Mouse (Mus musculus) spleen, adult 2 months (tissue): ENCODE measurements around the gene Foxj1. TPM values are rescaled to one million over a fixed set of nuclear protein-coding genes. Genes with fewer than 3 reads are reported as not detected.
"Not testable (repeated sequence)": the region's sequence is repeated elsewhere in the genome, so short reads cannot be mapped to it uniquely, and the experiment has no call there.

ENCODE experiments used
- DNase-seq, 2 experiments: peaks; one replicate each; pipeline versions ENCODE4 v3.0.0 to v3.0.0-alpha.2; 2012 to 2021; ENCODE audit warnings: low spot score in 2 of 2, low read depth in 1 of 2
- H3K27ac ChIP-seq: fragments of 200-500 bp; 2 replicates; pipeline ENCODE4 v1.5.1; 2012; ENCODE audit warnings: low read length, inconsistent platforms; ENCODE audit not compliant: insufficient read depth
- H3K27me3 ChIP-seq: fragments of 200-500 bp; 2 replicates; pipeline ENCODE4 v1.6.1; 2012; ENCODE audit warnings: mild to moderate bottlenecking, moderate library complexity, low read length, inconsistent platforms; ENCODE audit not compliant: control insufficient read depth, insufficient read depth
- H3K36me3 ChIP-seq: fragments of 200-500 bp; 2 replicates; pipeline ENCODE4 v1.6.1; 2012; ENCODE audit warnings: mild to moderate bottlenecking, low read length, inconsistent platforms; ENCODE audit not compliant: control insufficient read depth, insufficient read depth
- H3K4me1 ChIP-seq: fragments of 200-500 bp; 2 replicates; pipeline ENCODE4 v1.6.1; 2011; ENCODE audit warnings: inconsistent platforms; ENCODE audit not compliant: control insufficient read depth, insufficient read depth, insufficient read length
- H3K4me3 ChIP-seq: fragments of 200-500 bp; 2 replicates; pipeline ENCODE4 v1.5.1; 2011; ENCODE audit warnings: mild to moderate bottlenecking, inconsistent platforms; ENCODE audit not compliant: insufficient read depth, insufficient read length; ENCODE audit errors: extremely low read depth
- CTCF ChIP-seq: fragments of 200-500 bp; IDR thresholded peaks from 2 replicates; pipeline ENCODE4 v1.5.1; 2011; ENCODE audit warnings: mild to moderate bottlenecking, inconsistent platforms; ENCODE audit not compliant: insufficient read depth, insufficient read length, insufficient replicate concordance; ENCODE audit errors: extremely low read depth
- POLR2A ChIP-seq: fragments of 200-500 bp; IDR thresholded peaks from 2 replicates; pipeline ENCODE4 v1.6.1; 2011; ENCODE audit warnings: low read depth, low read length, inconsistent platforms
- WGBS: fragments of 180-500 bp; shearing (Covaris S2); methylation state at CpG from one replicate; pipeline ENCODE4 v1.1.7; 2018; 5-methylcytosine and 5-hydroxymethylcytosine counted together
- polyA plus RNA-seq: library from polyadenylated mRNA; depleted of rRNA; stranded (reverse); fragments of >200 nt; gene quantifications from 2 replicates; pipeline ENCODE4 v1.2.3, GENCODE M21; 2012; rRNA removed

Foxj1 gene
- 0.47 and 0.59 TPM in 2 replicates for polyA plus RNA-seq

GRCm38 (mm10) chr11:116335244-116336036 is at the start of gene Foxj1:
Gene Foxj1 (minus strand): TSS chr11:116335399.
- no peak within 1 kb of the TSS for H3K27ac ChIP-seq
- peak within 1 kb of the TSS; percentile 54 for H3K4me3 ChIP-seq
- peaks cover 9% of the 10 kb centered on the region for H3K27me3 ChIP-seq
- peaks cover 8% of the 10 kb centered on the region; the same call in 1 of the 2 replicates for H3K4me1 ChIP-seq
- peak; percentile 84 to 92 for DNase-seq
- TF ChIP-seq CTCF, result peak; percentile 55; the same call in 1 of the 2 replicates
- no peak for TF ChIP-seq POLR2A
- no peaks in the 10 kb centered on the region for H3K36me3 ChIP-seq
- WGBS, result under 1% methylated on average over 56 of the region's 61 CpGs

- no peak overlapping the region for H3K27ac ChIP-seq
- H3K36me3 ChIP-seq, result no peaks in the 10 kb centered on the region
- no peak for DNase-seq
- H3K27me3 ChIP-seq, result no peaks in the 10 kb centered on the region
- H3K4me1 ChIP-seq, result peaks cover 2% of the 10 kb centered on the region; the same call in 1 of the 2 replicates
- 94% methylated on average over 11 of the region's 11 CpGs for WGBS
- no peak overlapping the region for H3K4me3 ChIP-seq
- TF ChIP-seq CTCF, result no peak
- no peak for TF ChIP-seq POLR2A
Measured at GRCm38 (mm10) chr11:116384171-116384570, 49.0 kb upstream of the Foxj1 start.

GRCm38 (mm10) chr11:116383070-116383469 is 47.9 kb upstream of the Foxj1 start:
- WGBS, result 87% methylated on average over 5 of the region's 5 CpGs
- not testable (repeated sequence) for H3K27me3 ChIP-seq, H3K36me3 ChIP-seq, H3K4me1 ChIP-seq, H3K27ac ChIP-seq, H3K4me3 ChIP-seq, DNase-seq

GRCm38 (mm10) chr11:116380767-116381166 is 45.6 kb upstream of the Foxj1 start:
- Histone ChIP-seq H3K4me3 (no peak overlapping the region), H3K27ac (no peak overlapping the region), H3K36me3 (no peaks in the 10 kb centered on the region), H3K27me3 (no peaks in the 10 kb centered on the region), H3K4me1 (peaks cover 8% of the 10 kb centered on the region; the same call in 1 of the 2 replicates)
- TF ChIP-seq CTCF (no peak), POLR2A (no peak)
- WGBS, result 88% methylated on average over 7 of the region's 7 CpGs
- no peak for DNase-seq

GRCm38 (mm10) chr11:116379530-116379929 is 44.3 kb upstream of the Foxj1 start:
- 55% methylated on average over 6 of the region's 6 CpGs for WGBS
- DNase-seq, result no peak
- H3K27ac ChIP-seq, result no peak overlapping the region
- no peak for TF ChIP-seq CTCF
- no peak for TF ChIP-seq POLR2A
- no peaks in the 10 kb centered on the region for H3K27me3 ChIP-seq
- peaks cover 8% of the 10 kb centered on the region; the same call in 1 of the 2 replicates for H3K4me1 ChIP-seq
- H3K36me3 ChIP-seq, result no peaks in the 10 kb centered on the region
- no peak overlapping the region for H3K4me3 ChIP-seq

GRCm38 (mm10) chr11:116376945-116377661 is 41.9 kb upstream of the Foxj1 start:
- Histone ChIP-seq H3K27me3 (no peaks in the 10 kb centered on the region), H3K36me3 (no peaks in the 10 kb centered on the region), H3K4me3 (peak overlapping the region; percentile 6; the same call in 1 of the 2 replicates), H3K27ac (peak overlapping the region; percentile 85), H3K4me1 (peaks cover 8% of the 10 kb centered on the region; the same call in 1 of the 2 replicates)
- peak; percentile 45 to 46 for DNase-seq
- WGBS, result 6% methylated on average over 7 of the region's 7 CpGs
- TF ChIP-seq POLR2A (no peak), CTCF (no peak)
